Mouse (Mus musculus) cortical plate, adult 2 months (tissue): ENCODE results near the gene Ppp2r3c.

Experiments used
- CTCF ChIP-seq: fragments of 200-500 bp; IDR thresholded peaks from 2 replicates; pipeline ENCODE4 v1.5.1; 2011; ENCODE audit warnings: mild to moderate bottlenecking, control low read depth, low read length; ENCODE audit not compliant: insufficient read depth; ENCODE audit errors: extremely low read depth
- POLR2A ChIP-seq: fragments of 200-500 bp; IDR thresholded peaks from 2 replicates; pipeline ENCODE4 v1.6.1; 2011; ENCODE audit warnings: mild to moderate bottlenecking, low read length, control low read depth; ENCODE audit not compliant: insufficient read depth; ENCODE audit errors: extremely low read depth

GRCm38 (mm10) chr12:55309501-55309900 lies 6.7 kb upstream of the Ppp2r3c start:
- no peak for TF ChIP-seq CTCF
- no peak for TF ChIP-seq POLR2A
